Mouse (Mus musculus): ENCODE results near the gene St6gal1.

Gene St6gal1

DNA sequence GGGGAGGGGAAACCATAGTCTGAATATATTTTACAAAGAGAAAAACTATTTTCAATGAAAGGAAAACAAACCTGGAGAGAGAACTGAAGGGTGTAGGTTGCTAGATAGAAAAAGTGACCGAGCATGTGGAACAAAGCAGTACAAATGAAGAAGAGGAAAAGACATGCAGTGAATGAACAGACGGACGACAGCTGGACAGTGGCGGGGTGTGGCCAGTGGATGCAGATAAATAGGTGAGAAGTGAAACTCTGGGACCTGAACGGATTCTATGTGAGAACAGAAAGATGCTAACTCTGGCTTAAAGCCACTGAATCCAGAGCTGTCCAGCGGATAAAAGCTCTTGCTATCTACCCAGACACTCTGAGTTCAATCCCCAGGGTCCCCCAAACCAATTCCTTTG is 25.2 kb downstream of the St6gal1 start:
- in situ Hi-C loops (cut with MboI; ENCODE audit: low sequenced_read_pairs), result no loop called here

DNA sequence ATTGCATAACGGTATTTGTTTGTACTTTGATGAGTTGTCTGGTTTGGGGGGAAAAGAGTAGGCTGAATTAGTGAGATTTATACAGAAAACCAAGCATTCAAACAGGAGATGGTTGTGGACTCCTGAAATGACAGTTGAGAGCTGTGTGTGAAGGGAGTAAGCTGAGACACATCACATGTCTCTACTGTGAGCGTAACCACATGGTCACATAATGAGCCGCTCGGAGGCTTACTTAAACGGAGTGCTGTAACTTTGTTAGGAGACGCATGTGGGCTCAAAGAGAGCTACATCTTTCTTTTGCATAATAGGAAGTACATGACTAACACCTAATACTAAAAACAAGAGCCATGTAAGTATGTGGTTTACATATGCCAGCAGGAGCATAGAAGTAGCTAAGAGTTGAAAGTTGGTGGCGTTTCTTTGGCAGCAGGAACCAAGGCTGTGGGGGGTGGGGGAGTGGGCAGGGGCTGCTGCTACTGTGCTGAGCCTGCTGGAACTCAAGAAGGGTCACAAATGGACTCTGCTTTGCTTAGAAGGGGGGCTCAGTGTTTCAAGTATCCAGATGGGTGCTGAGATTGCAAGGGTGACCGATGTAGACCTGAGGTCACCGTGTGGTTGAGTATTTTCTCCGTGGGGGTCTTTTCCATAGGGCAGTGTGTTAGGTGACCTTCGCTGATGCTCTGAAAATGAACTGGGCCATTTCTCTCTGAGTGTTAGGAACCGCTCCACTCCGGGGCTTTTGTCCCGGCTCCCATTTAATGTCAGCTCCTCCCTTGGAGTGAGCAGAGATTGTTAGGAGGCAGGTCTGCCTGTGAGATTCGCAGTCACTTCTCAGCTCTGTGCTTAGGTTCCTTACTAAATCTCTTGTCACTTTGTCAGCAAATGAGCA is 26.3 kb downstream of the St6gal1 start:
- in situ Hi-C loops (cut with MboI; ENCODE audit: low sequenced_read_pairs), result no loop called here

DNA sequence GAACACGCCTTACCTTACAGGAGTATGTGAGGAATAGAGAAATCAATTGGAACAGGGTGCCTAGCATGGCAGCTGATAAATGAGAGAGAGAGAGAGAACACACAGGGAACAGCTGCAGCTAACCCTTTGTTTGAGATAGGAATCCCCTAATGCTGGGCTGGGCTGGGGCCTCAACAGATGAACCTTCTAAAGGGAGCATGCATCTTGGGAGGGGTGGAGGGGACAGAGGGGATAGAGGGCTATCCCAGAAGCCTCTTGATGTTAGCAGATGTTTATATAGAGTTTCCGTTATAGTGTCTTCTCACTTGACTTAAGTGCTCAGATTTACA is 26.9 kb downstream of the St6gal1 start:
- in situ Hi-C loops (cut with MboI; ENCODE audit: low sequenced_read_pairs), result no loop called here

DNA sequence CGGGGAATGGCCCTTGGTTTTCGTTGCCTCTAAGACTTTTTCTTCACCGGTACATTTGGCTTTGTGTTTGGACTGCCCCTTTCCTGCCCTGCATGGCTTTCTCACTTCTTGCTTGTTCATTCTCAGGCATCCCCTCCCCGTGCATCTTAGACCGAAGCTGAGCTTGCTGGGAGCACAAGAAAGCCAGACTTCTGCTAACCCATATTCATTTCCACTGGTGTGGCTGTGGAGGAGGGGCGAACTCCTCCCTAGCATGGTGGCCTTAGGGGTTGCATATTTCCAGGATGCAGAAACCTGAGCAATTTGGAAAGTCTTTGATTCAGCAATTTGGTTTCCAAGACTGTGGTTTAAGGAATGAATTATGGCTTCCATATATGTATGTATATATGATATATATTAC is 29.1 kb downstream of the St6gal1 start:
- in situ Hi-C loops (cut with MboI; ENCODE audit: low sequenced_read_pairs), result no loop called here

DNA sequence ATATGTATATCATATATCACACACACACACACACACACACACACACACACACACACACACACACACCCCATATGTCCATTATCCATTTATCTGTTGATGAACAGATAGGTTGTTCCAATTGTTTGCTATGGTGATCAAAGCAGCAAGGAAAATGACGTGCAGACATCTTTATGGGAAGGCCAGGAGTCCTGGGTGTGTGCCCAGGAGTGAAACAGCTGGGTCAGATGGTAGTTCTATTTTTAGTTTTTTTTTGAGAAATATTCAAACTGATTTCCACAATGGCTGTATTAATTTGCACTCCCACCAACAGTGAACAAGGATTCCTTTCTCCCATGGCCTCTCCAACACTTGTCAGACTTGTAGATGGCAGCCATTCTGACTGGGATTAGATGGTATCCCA is 29.5 kb downstream of the St6gal1 start:
- in situ Hi-C loops (cut with MboI; ENCODE audit: low sequenced_read_pairs), result no loop called here

DNA sequence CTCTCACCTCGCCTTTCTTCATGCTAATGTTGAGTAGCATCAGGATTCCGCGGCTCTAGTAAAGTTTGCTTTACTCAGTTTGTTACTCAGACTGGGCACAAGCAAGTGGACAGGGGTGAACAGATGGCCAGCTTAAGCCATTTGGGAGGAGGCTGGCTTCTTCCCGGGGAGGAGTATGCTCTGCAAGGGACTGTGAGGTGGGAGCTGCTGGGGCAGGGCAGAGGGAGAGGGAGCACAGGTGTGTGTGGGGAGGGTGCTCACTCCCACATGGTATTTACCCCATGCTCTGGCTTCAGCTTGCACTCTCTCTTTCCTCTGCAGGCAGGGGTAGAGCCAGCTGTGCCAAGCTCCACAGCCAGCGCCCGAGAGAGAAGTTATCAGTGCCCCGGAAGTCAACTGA is 32.1 kb downstream of the St6gal1 start:
- in situ Hi-C loops (cut with MboI; ENCODE audit: low sequenced_read_pairs), result no loop called here

DNA sequence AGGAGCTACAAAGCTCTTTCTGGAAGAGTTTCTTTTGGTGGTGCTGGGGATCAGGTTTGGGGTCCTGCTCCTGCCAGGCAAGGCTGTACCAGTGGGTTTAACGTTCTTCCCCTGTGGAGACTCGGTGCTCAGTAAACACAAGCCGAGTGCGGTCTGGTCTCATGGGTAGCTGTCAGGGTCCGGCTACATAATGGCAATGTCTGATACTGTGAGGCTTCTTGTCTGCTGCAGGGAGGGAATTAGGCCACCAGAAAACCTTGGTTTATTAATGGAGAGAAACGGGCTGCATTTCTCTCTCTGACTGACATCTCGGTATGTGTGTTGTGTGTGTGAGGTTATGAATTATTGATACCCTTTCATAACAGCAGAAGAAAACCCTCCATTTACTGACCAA is 33.9 kb downstream of the St6gal1 start:
- in situ Hi-C loops (cut with MboI; ENCODE audit: low sequenced_read_pairs), result no loop called here

DNA sequence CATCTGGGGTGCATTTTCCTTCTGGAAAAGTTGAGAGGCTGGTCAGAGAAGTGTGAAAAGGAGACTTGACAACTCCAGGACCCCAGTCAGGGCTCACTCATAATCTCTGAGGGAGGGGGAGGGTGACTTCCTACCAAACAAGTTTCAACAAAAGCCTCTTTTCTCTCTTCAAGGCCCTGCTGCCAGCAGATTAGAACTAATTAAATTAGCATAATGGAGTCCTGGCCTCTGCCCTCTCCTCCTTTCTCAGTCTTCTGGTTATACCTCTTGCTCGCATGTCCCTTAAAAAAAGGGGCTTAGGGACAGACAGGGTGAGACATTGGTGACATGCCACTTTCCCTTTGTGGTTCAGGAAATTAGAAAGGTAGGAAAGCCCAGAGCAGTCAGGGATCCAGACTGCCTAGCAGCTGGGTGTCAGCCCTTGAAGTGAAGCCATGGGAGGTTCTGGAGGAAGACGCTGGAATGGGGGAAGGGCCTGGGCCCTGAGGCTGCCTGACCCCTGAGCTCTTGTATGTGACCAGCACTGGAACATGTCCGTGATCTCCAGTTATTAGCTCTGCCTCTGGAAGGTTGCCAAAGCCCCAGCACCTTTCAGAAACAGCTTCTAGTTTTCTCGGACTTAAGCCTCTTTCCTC is 34.4 kb downstream of the St6gal1 start:
- in situ Hi-C loops (cut with MboI; ENCODE audit: low sequenced_read_pairs), result no loop called here

DNA sequence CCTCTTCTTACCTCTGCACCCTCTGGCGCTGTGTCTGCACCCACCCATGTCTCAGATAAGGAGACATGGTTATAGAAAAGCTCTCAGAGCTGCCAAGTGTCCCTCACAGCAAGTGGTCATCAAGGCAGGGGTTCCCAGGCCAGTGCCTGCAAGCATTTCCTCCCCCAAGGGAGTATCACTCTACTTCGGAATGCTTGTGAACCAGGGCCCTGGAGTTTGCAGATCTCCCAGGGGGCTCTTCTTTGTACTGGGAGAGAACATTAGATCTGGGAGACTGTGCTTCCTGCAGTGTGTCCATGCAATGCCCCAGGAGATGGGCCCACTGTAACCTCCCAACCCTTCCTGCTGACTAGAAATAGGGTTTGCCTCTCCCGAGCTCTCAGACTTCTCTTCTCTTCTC is 35.0 kb downstream of the St6gal1 start:
- in situ Hi-C loops (cut with MboI; ENCODE audit: low sequenced_read_pairs), result no loop called here

DNA sequence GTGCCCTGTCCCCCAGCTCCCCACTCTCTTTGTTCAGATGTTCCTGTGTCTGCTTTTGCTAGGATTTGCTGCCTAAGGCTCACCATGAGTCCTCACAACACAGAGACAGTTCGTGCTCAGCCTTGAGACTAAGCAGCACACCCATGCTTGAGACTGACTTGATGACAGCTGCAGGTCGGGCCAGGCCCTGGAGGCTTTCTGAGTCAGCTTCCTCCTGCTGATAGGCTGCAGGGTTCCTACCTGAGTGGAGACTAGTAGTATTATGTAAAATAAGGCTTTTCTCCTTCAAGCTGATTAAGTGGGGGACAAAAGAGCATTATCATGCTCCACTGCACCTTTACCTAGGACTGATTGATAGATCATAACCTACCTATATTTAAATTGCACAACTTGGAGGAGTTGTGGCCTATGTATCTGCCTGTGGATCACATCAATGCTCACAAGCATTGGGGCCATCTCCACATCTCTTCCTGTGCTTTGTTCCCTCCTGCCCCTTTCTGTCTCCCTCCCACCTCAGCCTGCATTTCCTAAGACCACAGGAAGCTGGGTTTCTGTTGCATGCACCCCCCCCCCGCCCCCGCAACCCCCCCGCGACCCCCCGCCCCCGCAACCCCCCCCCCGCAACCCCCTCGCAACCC is 37.7 kb downstream of the St6gal1 start:
- in situ Hi-C loops (cut with MboI; ENCODE audit: low sequenced_read_pairs), result no loop called here

DNA sequence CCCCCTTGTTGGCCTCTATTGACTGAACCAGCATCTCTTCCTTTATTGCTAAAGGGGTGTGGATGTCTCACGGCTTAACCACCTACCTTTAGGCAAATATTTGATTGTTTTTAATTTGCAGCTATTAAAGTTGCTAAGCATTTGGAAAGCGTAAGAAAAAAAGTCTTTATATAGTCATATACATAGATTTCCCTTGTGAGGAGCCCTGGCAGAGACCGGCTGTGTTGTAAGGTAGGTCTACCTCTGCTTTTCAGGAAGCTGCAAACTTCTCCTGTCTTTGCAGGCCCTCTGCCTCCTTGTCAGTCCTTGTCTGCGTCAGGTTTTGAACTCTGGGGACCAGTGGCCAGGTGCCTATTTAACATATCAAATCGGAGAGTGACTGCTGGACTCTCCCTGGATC is 38.3 kb downstream of the St6gal1 start:
- in situ Hi-C loops (cut with MboI; ENCODE audit: low sequenced_read_pairs), result no loop called here

DNA sequence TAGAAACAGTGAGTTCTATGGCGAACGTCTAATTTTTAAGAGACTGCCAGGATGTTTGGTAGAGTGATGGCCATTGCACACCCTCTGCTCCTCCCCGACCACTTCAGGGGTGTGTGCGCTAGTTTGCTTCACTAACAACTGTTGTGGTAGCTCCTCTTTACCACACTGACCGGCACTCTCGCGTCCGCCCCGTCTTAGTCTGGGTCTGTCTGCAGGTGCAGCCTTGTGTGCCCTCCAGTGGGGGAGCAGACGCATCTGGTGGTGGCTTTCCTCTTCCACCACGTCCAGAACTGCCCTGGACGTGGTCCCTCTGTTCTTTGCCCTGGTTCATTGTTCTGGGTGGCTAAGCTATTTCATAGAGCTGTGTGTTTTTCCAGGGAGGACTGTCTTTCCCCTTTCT is 40.5 kb downstream of the St6gal1 start:
- in situ Hi-C loops (cut with MboI; ENCODE audit: low sequenced_read_pairs), result no loop called here

DNA sequence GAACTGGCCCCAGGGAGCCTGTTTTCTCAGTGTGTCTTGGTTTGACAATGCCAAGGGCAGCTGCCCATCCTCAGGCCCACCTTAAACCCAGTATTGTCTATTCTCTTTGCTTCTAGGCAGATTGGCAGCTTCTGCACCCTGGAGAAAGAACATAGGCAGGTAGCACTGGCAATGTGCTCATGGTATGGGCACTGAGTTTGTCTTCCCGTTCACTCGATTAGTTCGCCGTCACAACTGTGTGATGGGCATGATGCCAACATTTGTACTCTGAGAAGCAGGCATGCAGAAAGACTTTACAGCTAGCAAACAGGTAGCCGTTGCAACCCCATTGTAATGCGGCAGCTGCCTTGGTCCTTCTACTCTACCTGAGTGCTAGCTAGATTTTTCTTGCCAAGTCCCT is 40.9 kb downstream of the St6gal1 start:
- in situ Hi-C loops (cut with MboI; ENCODE audit: low sequenced_read_pairs), result no loop called here

DNA sequence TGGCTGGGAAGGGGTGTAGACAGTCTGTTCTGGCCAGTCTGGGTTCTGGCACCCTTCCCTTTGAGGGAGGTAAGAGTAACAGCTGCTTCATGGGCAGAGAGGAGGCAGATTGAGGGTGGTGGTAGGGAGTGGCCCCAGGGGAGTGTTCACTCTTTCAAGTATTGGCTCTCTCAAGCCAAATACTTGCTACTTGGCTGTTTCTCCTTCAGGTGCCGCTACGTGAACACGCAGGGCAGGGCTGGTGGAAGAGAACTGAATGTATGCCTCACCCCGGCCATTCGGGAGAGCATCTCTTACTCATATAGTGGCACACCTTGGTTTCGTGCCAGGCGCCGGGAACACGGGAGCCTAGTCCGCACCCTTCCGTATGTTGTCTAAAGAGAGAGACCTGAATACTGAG is 41.8 kb downstream of the St6gal1 start:
- in situ Hi-C loops (cut with MboI; ENCODE audit: low sequenced_read_pairs), result no loop called here

DNA sequence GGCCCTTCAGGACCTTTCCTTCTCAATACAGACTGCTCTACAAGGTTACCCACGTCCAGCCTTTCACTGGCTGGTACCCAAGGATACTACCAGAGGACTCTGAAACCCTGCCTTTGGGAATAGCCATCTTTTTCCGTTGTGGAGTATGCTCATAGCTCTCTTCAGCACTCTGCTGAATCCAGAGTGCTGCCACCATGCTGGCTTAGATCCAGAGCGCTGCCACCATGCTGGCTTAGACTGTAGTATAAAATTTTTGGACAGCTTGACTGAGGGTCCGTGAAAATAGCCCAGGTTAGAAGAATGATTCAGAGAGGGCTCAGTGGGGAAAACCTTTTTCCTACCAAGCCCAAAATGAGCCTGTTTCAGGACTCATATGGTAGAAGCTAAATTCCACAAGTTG is 42.4 kb downstream of the St6gal1 start:
- in situ Hi-C loops (cut with MboI; ENCODE audit: low sequenced_read_pairs), result no loop called here

DNA sequence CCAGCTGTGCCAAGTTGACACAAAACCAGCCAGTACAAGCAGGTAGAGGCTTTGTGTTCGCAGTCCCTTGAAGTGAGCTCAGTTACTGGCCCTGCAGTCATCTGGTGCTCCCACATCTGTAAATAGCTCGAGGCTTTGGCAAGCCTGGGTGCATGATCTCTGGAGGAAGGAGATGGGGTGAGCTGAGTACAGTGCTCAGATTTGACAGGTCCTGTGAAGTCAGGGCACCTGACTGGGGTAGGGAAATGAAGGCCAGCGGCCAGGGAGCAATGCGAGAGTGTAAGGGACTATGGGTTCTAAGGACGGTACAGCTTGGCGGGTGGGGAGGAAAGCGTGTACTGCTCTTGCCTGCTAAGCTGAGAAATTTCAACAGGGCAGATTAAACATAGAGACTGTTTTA is 43.7 kb downstream of the St6gal1 start:
- in situ Hi-C loops (cut with MboI; ENCODE audit: low sequenced_read_pairs), result no loop called here

DNA sequence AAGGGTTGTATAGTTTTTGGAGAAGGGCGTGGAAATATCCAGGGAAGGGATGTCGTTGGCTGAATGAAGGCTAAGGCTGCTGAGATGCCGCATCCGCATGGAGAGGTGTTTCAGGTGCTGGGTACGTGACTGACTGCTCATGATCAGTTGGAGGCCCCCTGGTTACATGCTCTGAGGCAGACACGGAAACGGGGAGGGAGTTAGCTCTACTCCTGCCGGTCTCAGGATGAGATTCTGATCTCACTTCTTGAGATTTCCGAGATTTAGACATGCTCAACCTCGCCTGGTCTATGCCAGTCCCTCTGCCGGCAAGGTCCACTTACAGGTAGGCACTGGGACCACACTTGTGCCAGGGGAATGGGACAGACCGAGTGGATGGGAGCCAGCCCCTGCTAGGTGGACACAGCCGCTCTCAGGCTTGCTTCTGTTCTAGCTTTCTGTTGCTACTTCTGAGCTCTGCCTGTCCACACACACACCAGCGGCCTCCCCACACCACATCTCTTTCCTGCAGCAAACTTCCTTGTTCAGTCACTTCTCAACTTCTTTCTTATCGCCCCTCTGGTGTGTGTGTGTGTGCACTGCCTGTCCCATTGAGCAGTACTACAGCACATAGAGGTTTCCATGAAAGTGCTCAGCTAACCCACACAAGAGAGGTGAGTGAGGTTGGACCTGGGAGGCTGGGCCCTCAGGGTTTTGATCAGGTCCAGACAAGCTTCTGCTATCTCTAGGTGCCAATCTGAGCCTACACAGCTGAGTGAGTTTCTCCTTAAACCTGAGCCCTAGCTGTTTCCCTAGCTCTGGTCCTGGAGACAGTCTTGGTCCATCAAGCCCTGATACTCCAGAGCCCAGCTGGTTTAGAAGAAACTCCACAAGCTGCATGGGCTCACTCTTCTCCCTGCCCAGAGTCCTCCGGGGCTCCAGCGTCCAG is 44.8 kb downstream of the St6gal1 start:
- in situ Hi-C loops (cut with MboI; ENCODE audit: low sequenced_read_pairs), result no loop called here

DNA sequence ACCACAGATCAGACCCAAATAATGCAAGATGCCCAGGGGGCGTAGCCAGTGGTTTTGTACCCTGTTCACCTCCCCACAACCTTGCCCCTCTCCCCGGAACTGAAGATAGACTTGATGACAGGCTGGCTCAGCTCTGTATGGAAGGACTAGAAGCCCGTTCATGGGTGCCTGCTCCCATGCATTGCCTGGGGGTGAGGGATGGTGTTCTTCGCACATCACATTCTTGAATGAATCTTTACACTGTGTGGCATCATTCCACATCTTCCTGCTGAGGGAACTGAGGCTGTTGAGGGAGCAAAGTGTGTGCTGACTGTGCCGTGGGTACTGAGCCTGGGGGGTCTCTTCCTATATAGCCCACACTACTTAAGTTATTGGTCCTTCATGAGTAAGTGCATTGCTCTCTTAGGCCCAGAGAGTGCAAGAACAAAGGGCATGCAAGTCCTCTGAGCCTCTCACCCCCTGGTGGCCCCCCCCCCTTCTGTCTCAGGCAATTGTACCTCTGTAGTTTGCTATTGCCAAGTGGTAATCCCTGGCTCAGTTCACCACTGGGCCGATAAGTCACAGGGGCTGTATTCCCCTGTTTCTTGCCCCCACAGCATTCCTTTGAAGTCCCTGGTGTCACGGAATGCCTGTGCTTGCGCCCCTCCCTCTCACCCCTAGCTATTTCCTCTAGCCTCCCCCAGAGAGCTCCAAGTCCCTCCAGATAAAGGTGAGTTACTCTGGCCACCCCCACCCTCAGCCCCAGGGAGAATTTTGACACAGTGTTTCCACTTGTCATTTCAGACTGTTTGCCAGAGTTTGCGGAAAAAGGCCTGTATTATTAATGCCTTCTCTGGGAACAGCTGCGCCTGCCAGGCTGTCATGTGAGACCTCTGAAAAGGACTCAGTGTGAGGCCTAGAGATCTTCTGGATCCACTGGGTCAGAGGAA is 45.7 kb downstream of the St6gal1 start:
- in situ Hi-C loops (cut with MboI; ENCODE audit: low sequenced_read_pairs), result no loop called here

DNA sequence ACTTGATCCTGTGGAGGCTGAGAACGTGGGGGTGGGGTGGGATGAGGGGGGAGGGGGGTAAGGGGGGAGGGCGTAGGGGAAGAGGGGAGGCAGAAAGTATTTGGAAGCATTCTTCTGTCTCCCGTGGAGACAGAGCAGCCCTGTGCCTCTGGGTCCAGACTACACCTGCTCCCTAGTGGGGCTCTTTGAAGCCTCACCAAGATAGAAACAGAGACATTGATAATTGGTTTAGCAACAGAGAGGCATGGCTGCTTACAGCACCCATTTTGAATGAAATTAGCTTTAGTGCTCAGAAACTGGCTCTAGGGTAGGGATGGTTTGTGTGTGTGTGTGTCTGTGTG is 46.3 kb downstream of the St6gal1 start:
- in situ Hi-C loops (cut with MboI; ENCODE audit: low sequenced_read_pairs), result no loop called here
